Mouse (Mus musculus) midbrain, embryonic 11.5 days (tissue): ENCODE measurements around the gene Il10ra. TPM values are rescaled to one million over a fixed set of nuclear protein-coding genes. Genes with fewer than 3 reads are reported as not detected.

ENCODE experiments used
- ATAC-seq: fragments of 200-750 bp; cut with Nextera tagmentation; 2 replicates; pipeline ENCODE4 v1.8.0; 2017; ENCODE audit warnings: moderate TSS enrichment, moderate library complexity; ENCODE audit not compliant: low FRiP score
- DNase-seq: peaks from one replicate; pipeline ENCODE4 v3.0.0; 2015; ENCODE audit warnings: low spot score; ENCODE audit errors: missing footprints
- H3K27ac ChIP-seq: fragments of 300-500 bp; sonication (generic); 2 replicates; pipeline ENCODE4 v1.5.1; 2014; ENCODE audit warnings: low read depth, low read length
- H3K27me3 ChIP-seq: fragments of 300-500 bp; sonication (generic); 2 replicates; pipeline ENCODE4 v1.6.1; 2014; ENCODE audit warnings: mild to moderate bottlenecking, low read length, moderate library complexity, mixed read lengths; ENCODE audit not compliant: control insufficient read depth, insufficient read depth
- H3K36me3 ChIP-seq: fragments of 300-500 bp; sonication (generic); 2 replicates; pipeline ENCODE4 v1.6.1; 2014; ENCODE audit warnings: mild to moderate bottlenecking, low read length, moderate library complexity, mixed read lengths; ENCODE audit not compliant: control insufficient read depth, insufficient read depth
- H3K4me1 ChIP-seq: fragments of 300-500 bp; sonication (generic); 2 replicates; pipeline ENCODE4 v1.6.1; 2014; ENCODE audit warnings: low read length; ENCODE audit not compliant: control insufficient read depth, insufficient read depth
- H3K4me2 ChIP-seq: fragments of 300-500 bp; sonication (generic); 2 replicates; pipeline ENCODE4 v1.6.1; 2014; ENCODE audit warnings: mild to moderate bottlenecking, moderate library complexity
- H3K4me3 ChIP-seq: fragments of 300-500 bp; sonication (generic); 2 replicates; pipeline ENCODE4 v1.5.1; 2014; ENCODE audit warnings: low read depth, low read length
- H3K9ac ChIP-seq: fragments of 300-500 bp; sonication (generic); 2 replicates; pipeline ENCODE4 v1.6.1; 2014; ENCODE audit warnings: low read length
- H3K9me3 ChIP-seq: fragments of 300-500 bp; sonication (generic); 2 replicates; pipeline ENCODE4 v1.6.1; 2016; ENCODE audit warnings: low read length; ENCODE audit not compliant: control insufficient read depth
- WGBS: fragments of 180-500 bp; shearing (Covaris S2); extraction: QIAGEN DNeasy Blood & Tissue Kit; methylation state at CpG from one replicate; pipeline ENCODE4 v1.1.7; 2014; 5-methylcytosine and 5-hydroxymethylcytosine counted together
- polyA plus RNA-seq: library from polyadenylated mRNA; unstranded; fragments of >200 nt; fragmentation: Nextera tagmentation; extraction: Ambion mirVana; gene quantifications from 2 replicates; pipeline ENCODE4 v1.2.1, GENCODE M21; 2014

Il10ra gene
- polyA plus RNA-seq, 1 experiment from 2014 or later = 0.79 TPM

GRCm38 (mm10) chr9:45272213-45272612 is 3.3 kb upstream of the Il10ra start:
- DNase-seq = no peak
- Histone ChIP-seq H3K9me3 (no peaks in the 10 kb centered on the region), H3K27me3 (peaks cover 13% of the 10 kb centered on the region), H3K9ac (no peak overlapping the region), H3K4me3 (no peak overlapping the region), H3K27ac (no peak overlapping the region), H3K4me2 (no peak overlapping the region), H3K4me1 (peaks cover 5% of the 10 kb centered on the region), H3K36me3 (no peaks in the 10 kb centered on the region)
- no peak for ATAC-seq
- WGBS = 47% methylated on average over 5 of the region's 5 CpGs

- no peak overlapping the region for H3K9ac ChIP-seq
- no peaks in the 10 kb centered on the region for H3K9me3 ChIP-seq
- H3K27ac ChIP-seq = no peak overlapping the region
- no peak overlapping the region for H3K4me3 ChIP-seq
- 66% methylated on average over 4 of the region's 4 CpGs for WGBS
- H3K27me3 ChIP-seq = peaks cover 13% of the 10 kb centered on the region
- H3K36me3 ChIP-seq = no peaks in the 10 kb centered on the region
- peak; percentile 79 for DNase-seq
- peaks cover 5% of the 10 kb centered on the region for H3K4me1 ChIP-seq
- ATAC-seq = no peak
- no peak overlapping the region for H3K4me2 ChIP-seq
Observed at GRCm38 (mm10) chr9:45268079-45268478, 870 bp downstream of the Il10ra start.

GRCm38 (mm10) chr9:45267099-45267498 is 1.9 kb downstream of the Il10ra start:
- no peaks in the 10 kb centered on the region for H3K9me3 ChIP-seq
- no peak overlapping the region for H3K9ac ChIP-seq
- WGBS = 83% methylated on average over 4 of the region's 4 CpGs
- no peak for DNase-seq
- H3K4me2 ChIP-seq = no peak overlapping the region
- peaks cover 5% of the 10 kb centered on the region for H3K4me1 ChIP-seq
- H3K27ac ChIP-seq = no peak overlapping the region
- H3K36me3 ChIP-seq = no peaks in the 10 kb centered on the region
- peaks cover 13% of the 10 kb centered on the region for H3K27me3 ChIP-seq
- ATAC-seq = no peak
- no peak overlapping the region for H3K4me3 ChIP-seq

GRCm38 (mm10) chr9:45261872-45262271 is 7.1 kb downstream of the Il10ra start:
- DNase-seq (no peak), ATAC-seq (no peak)
- 81% methylated on average over 5 of the region's 5 CpGs for WGBS
- H3K36me3 ChIP-seq = no peaks in the 10 kb centered on the region
- no peak overlapping the region for H3K27ac ChIP-seq
- no peaks in the 10 kb centered on the region for H3K27me3 ChIP-seq
- H3K9ac ChIP-seq = no peak overlapping the region
- H3K4me2 ChIP-seq = no peak overlapping the region
- no peak overlapping the region for H3K4me3 ChIP-seq
- H3K4me1 ChIP-seq = no peaks in the 10 kb centered on the region
- H3K9me3 ChIP-seq = no peaks in the 10 kb centered on the region

- no peaks in the 10 kb centered on the region for H3K4me1 ChIP-seq
- ATAC-seq (no peak), DNase-seq (no peak)
- H3K27me3 ChIP-seq = no peaks in the 10 kb centered on the region
- H3K9ac ChIP-seq = no peak overlapping the region
- H3K36me3 ChIP-seq = no peaks in the 10 kb centered on the region
- 74% methylated on average over 4 of the region's 4 CpGs for WGBS
- no peak overlapping the region for H3K4me2 ChIP-seq
- H3K4me3 ChIP-seq = no peak overlapping the region
- no peaks in the 10 kb centered on the region for H3K9me3 ChIP-seq
- no peak overlapping the region for H3K27ac ChIP-seq
Observed at GRCm38 (mm10) chr9:45261466-45261865, 7.5 kb downstream of the Il10ra start.

GRCm38 (mm10) chr9:45259065-45259464 is 9.9 kb downstream of the Il10ra start:
- no peaks in the 10 kb centered on the region for H3K27me3 ChIP-seq
- DNase-seq (no peak), ATAC-seq (no peak)
- no peak overlapping the region for H3K4me2 ChIP-seq
- H3K4me1 ChIP-seq = no peaks in the 10 kb centered on the region
- WGBS = 90% methylated on average over 13 of the region's 13 CpGs
- no peak overlapping the region for H3K4me3 ChIP-seq
- H3K36me3 ChIP-seq = no peaks in the 10 kb centered on the region
- no peaks in the 10 kb centered on the region for H3K9me3 ChIP-seq
- no peak overlapping the region for H3K9ac ChIP-seq
- H3K27ac ChIP-seq = no peak overlapping the region

- Histone ChIP-seq H3K36me3 (no peaks in the 10 kb centered on the region), H3K9ac (no peak overlapping the region), H3K4me3 (no peak overlapping the region), H3K27me3 (no peaks in the 10 kb centered on the region), H3K27ac (no peak overlapping the region), H3K4me1 (no peaks in the 10 kb centered on the region), H3K9me3 (no peaks in the 10 kb centered on the region), H3K4me2 (no peak overlapping the region)
- WGBS = 83% methylated on average over 5 of the region's 5 CpGs
- ATAC-seq = no peak
- DNase-seq = peak; percentile 62
Observed at GRCm38 (mm10) chr9:45255967-45256366, 13.0 kb downstream of the Il10ra start.

GRCm38 (mm10) chr9:45255431-45255830 is 13.5 kb downstream of the Il10ra start:
- no peak for DNase-seq
- ATAC-seq = no peak
- Histone ChIP-seq H3K9ac (no peak overlapping the region), H3K4me3 (no peak overlapping the region), H3K27me3 (no peaks in the 10 kb centered on the region), H3K36me3 (no peaks in the 10 kb centered on the region), H3K27ac (no peak overlapping the region), H3K4me2 (no peak overlapping the region), H3K4me1 (no peaks in the 10 kb centered on the region), H3K9me3 (no peaks in the 10 kb centered on the region)
- 94% methylated on average over 4 of the region's 4 CpGs for WGBS

- DNase-seq (peak; percentile 74), ATAC-seq (no peak)
- Histone ChIP-seq H3K4me1 (no peaks in the 10 kb centered on the region), H3K27me3 (no peaks in the 10 kb centered on the region), H3K9ac (no peak overlapping the region), H3K4me2 (no peak overlapping the region), H3K9me3 (no peaks in the 10 kb centered on the region), H3K27ac (no peak overlapping the region), H3K4me3 (no peak overlapping the region), H3K36me3 (no peaks in the 10 kb centered on the region)
- WGBS = 62% methylated on average over 4 of the region's 4 CpGs
Observed at GRCm38 (mm10) chr9:45254605-45255004, 14.3 kb downstream of the Il10ra start.

GRCm38 (mm10) chr9:45254021-45254420 is 14.9 kb downstream of the Il10ra start:
- Histone ChIP-seq H3K36me3 (no peaks in the 10 kb centered on the region), H3K4me3 (no peak overlapping the region), H3K4me2 (no peak overlapping the region), H3K9me3 (no peaks in the 10 kb centered on the region), H3K27me3 (no peaks in the 10 kb centered on the region), H3K9ac (no peak overlapping the region), H3K27ac (no peak overlapping the region), H3K4me1 (no peaks in the 10 kb centered on the region)
- DNase-seq (no peak), ATAC-seq (no peak)
- whole genome bisulfite sequencing = 51% methylated on average over 6 of the region's 6 CpGs
